Mouse (Mus musculus): Measurements from ENCODE around the gene Ak3. TPM values are rescaled to one million over a fixed set of nuclear protein-coding genes. Genes with fewer than 3 reads are reported as not detected.
"Not testable (repeated sequence)": the region's sequence is repeated elsewhere in the genome, so short reads cannot be mapped to it uniquely, and the experiment has no call there.

The Ak3 gene
- polyA plus RNA-seq, 1 experiment from 2014 or later: 65.4 TPM

- Histone ChIP-seq H3K4me1 (replicated peaks) (no peaks in the 10 kb centered on the region), H3K36me3 (peaks cover 79% of the 10 kb centered on the region), H3K27me3 (ENCODE audit: insufficient read depth, poor library complexity, severe bottlenecking) (no peaks in the 10 kb centered on the region), H3K4me3 (no peak overlapping the region), H3K9me3 (no peaks in the 10 kb centered on the region), H3K27ac (no peak overlapping the region)
- DNase-seq (ENCODE audit: low spot score): no peak
- WGBS: 94% methylated on average over 11 of the region's 11 CpGs
Observed at GRCm38 (mm10) chr19:29009046-29009445, 38.7 kb downstream of the Ak3 start.

- peaks cover 72% of the 10 kb centered on the region for H3K36me3 ChIP-seq
- no peak overlapping the region for H3K27ac ChIP-seq
- no peaks in the 10 kb centered on the region for H3K9me3 ChIP-seq
- no peak overlapping the region for H3K4me3 ChIP-seq
- no peak for DNase-seq (ENCODE audit: low spot score)
- no peaks in the 10 kb centered on the region for H3K27me3 ChIP-seq (ENCODE audit: insufficient read depth, poor library complexity, severe bottlenecking)
- WGBS: 90% methylated on average over 3 of the region's 3 CpGs
- no peaks in the 10 kb centered on the region for H3K4me1 ChIP-seq (replicated peaks)
Observed at GRCm38 (mm10) chr19:29008069-29008706, 39.6 kb downstream of the Ak3 start.

GRCm38 (mm10) chr19:29000321-29000720, 47.4 kb downstream of the Ak3 start:
- not testable (repeated sequence) for H3K9me3 ChIP-seq; DNase-seq (ENCODE audit: low spot score); H3K4me3 ChIP-seq; H3K4me1 ChIP-seq (replicated peaks); H3K27ac ChIP-seq; H3K27me3 ChIP-seq (ENCODE audit: insufficient read depth, poor library complexity, severe bottlenecking)
- 97% methylated on average over 16 of the region's 16 CpGs for WGBS
- H3K36me3 ChIP-seq: peaks cover 80% of the 10 kb centered on the region

GRCm38 (mm10) chr19:28997976-28998630, 49.7 kb downstream of the Ak3 start:
- 95% methylated on average over 4 of the region's 4 CpGs for WGBS
- no peak for DNase-seq (ENCODE audit: low spot score)
- Histone ChIP-seq H3K4me1 (replicated peaks) (no peaks in the 10 kb centered on the region), H3K27ac (no peak overlapping the region), H3K9me3 (no peaks in the 10 kb centered on the region), H3K36me3 (peaks cover 95% of the 10 kb centered on the region), H3K4me3 (no peak overlapping the region), H3K27me3 (ENCODE audit: insufficient read depth, poor library complexity, severe bottlenecking) (no peaks in the 10 kb centered on the region)

- no peak for DNase-seq (ENCODE audit: low spot score)
- 93% methylated on average over 5 of the region's 5 CpGs for WGBS
- Histone ChIP-seq H3K9me3 (no peaks in the 10 kb centered on the region), H3K36me3 (peaks cover 78% of the 10 kb centered on the region), H3K4me3 (no peak overlapping the region), H3K27ac (no peak overlapping the region), H3K27me3 (ENCODE audit: insufficient read depth, poor library complexity, severe bottlenecking) (no peaks in the 10 kb centered on the region), H3K4me1 (replicated peaks) (peaks cover 10% of the 10 kb centered on the region)
Observed at GRCm38 (mm10) chr19:28995366-28995765, 52.4 kb downstream of the Ak3 start.

GRCm38 (mm10) chr19:28994870-28995269, 52.9 kb downstream of the Ak3 start:
- Histone ChIP-seq H3K4me1 (replicated peaks) (peaks cover 10% of the 10 kb centered on the region), H3K36me3 (peaks cover 73% of the 10 kb centered on the region), H3K27me3 (ENCODE audit: insufficient read depth, poor library complexity, severe bottlenecking) (no peaks in the 10 kb centered on the region), H3K27ac (no peak overlapping the region), H3K9me3 (no peaks in the 10 kb centered on the region), H3K4me3 (no peak overlapping the region)
- no peak for DNase-seq (ENCODE audit: low spot score)
- 82% methylated on average over 7 of the region's 7 CpGs for WGBS

- 74% methylated on average over 5 of the region's 5 CpGs for WGBS
- peak overlapping the region; percentile 97 for H3K4me3 ChIP-seq
- DNase-seq (ENCODE audit: low spot score): no peak
- H3K27ac ChIP-seq: peak overlapping the region; percentile 94; the same call in 1 of the 2 replicates
- no peaks in the 10 kb centered on the region for H3K27me3 ChIP-seq (ENCODE audit: insufficient read depth, poor library complexity, severe bottlenecking)
- peaks cover 17% of the 10 kb centered on the region for H3K4me1 ChIP-seq (replicated peaks)
- H3K36me3 ChIP-seq: peaks cover 43% of the 10 kb centered on the region
- H3K9me3 ChIP-seq: no peaks in the 10 kb centered on the region
Observed at GRCm38 (mm10) chr19:28991391-28991790, 56.4 kb downstream of the Ak3 start.

- no peaks in the 10 kb centered on the region for H3K9me3 ChIP-seq
- peak overlapping the region; percentile 97 for H3K4me3 ChIP-seq
- H3K27ac ChIP-seq: peak overlapping the region; percentile 94
- H3K36me3 ChIP-seq: peaks cover 36% of the 10 kb centered on the region
- 1% methylated on average over 41 of the region's 41 CpGs for WGBS
- H3K27me3 ChIP-seq (ENCODE audit: insufficient read depth, poor library complexity, severe bottlenecking): no peaks in the 10 kb centered on the region
- DNase-seq (ENCODE audit: low spot score): no peak
- H3K4me1 ChIP-seq (replicated peaks): peaks cover 17% of the 10 kb centered on the region
Observed at GRCm38 (mm10) chr19:28990590-28991221, 57.1 kb downstream of the Ak3 start.

GRCm38 (mm10) chr19:28990194-28990589, 57.6 kb downstream of the Ak3 start, which contains the start of gene Cdc37l1:
TSS of gene Cdc37l1 (plus strand) at chr19:28990352.
- H3K36me3 ChIP-seq: peaks cover 31% of the 10 kb centered on the region
- WGBS: under 1% methylated on average over 37 of the region's 37 CpGs

GRCm38 (mm10) chr19:28989515-28989914, 58.2 kb downstream of the Ak3 start:
- Histone ChIP-seq H3K4me3 (peak overlapping the region; percentile 97), H3K36me3 (peaks cover 24% of the 10 kb centered on the region), H3K27ac (peak overlapping the region; percentile 94), H3K27me3 (ENCODE audit: insufficient read depth, poor library complexity, severe bottlenecking) (no peaks in the 10 kb centered on the region), H3K4me1 (replicated peaks) (peaks cover 17% of the 10 kb centered on the region), H3K9me3 (no peaks in the 10 kb centered on the region)
- DNase-seq (ENCODE audit: low spot score): no peak
- 74% methylated on average over 8 of the region's 8 CpGs for WGBS

More at GRCm38 (mm10) chr19:28990194-28990589, 57.6 kb downstream of the Ak3 start, which contains the start of gene Cdc37l1:
- H3K4me3 ChIP-seq: peak within 1 kb of the TSS; percentile 97
- H3K27me3 ChIP-seq (ENCODE audit: insufficient read depth, poor library complexity, severe bottlenecking): no peaks in the 10 kb centered on the region
- DNase-seq (ENCODE audit: low spot score): peak; percentile 99
- peaks cover 17% of the 10 kb centered on the region for H3K4me1 ChIP-seq (replicated peaks)
- no peaks in the 10 kb centered on the region for H3K9me3 ChIP-seq
- H3K27ac ChIP-seq: peak within 1 kb of the TSS; percentile 94

GRCm38 (mm10) chr19:28982617-28983016, 65.1 kb downstream of the Ak3 start:
- Histone ChIP-seq H3K27ac (no peak overlapping the region), H3K36me3 (no peaks in the 10 kb centered on the region), H3K27me3 (ENCODE audit: insufficient read depth, poor library complexity, severe bottlenecking) (no peaks in the 10 kb centered on the region), H3K4me1 (replicated peaks) (no peaks in the 10 kb centered on the region), H3K4me3 (no peak overlapping the region), H3K9me3 (no peaks in the 10 kb centered on the region)
- 87% methylated on average over 7 of the region's 7 CpGs for WGBS
- DNase-seq (ENCODE audit: low spot score): no peak

- Histone ChIP-seq H3K36me3 (no peaks in the 10 kb centered on the region), H3K9me3 (no peaks in the 10 kb centered on the region), H3K27ac (peak overlapping the region; percentile 31), H3K4me3 (peak overlapping the region; percentile 53), H3K27me3 (ENCODE audit: insufficient read depth, poor library complexity, severe bottlenecking) (peaks cover 19% of the 10 kb centered on the region), H3K4me1 (replicated peaks) (peaks cover 9% of the 10 kb centered on the region)
- peak; percentile 81 for DNase-seq (ENCODE audit: low spot score)
- WGBS: 21% methylated on average over 35 of the region's 35 CpGs
Observed at GRCm38 (mm10) chr19:28974862-28975611, 72.7 kb downstream of the Ak3 start.
